Mouse (Mus musculus): ENCODE measurements around the gene Ntn3.

Gene Ntn3

DNA sequence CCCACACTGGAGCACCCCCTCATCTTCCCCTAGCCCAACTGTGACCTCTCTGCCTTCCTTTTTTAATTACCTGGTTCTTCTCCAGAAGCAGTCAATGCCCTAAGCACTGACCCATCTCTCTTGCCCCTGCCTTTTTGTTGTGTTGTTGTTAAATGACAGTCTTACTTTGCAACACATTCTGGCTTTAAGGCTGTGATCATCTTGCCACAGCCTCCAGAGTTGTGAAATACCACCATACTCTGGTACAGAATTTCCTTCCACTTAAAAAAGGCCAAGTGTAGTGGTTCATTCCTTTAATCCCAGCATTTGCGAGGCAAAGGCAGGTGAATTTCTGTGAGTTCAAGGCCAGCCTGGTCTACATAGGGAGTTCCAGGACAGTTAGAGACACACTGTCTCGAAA, 18.4 kb downstream of the Ntn3 start:
- DNase-seq (ENCODE audit: low spot score in 2 of 2): no peak

DNA sequence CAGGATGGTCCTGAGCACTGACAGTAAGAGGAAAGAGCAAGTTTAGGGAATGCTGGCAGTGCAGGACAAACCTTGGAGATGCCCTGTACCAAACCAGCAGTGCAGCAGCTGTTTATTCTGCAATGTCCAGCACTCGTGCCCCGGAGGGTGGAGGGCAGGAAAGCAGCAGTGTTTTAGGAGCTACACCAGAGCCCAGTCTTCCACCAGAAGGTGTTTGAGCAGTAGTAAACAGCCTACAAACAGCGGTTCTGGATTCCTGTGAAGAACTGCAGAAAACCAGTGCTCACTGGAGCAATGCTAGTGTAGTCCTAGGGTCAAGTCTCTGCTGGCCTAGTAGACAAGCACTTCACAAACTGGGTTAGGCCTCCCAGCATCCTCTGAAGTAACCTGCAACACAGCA, 35.1 kb downstream of the Ntn3 start:
- no peak for DNase-seq (ENCODE audit: low spot score in 2 of 2)

DNA sequence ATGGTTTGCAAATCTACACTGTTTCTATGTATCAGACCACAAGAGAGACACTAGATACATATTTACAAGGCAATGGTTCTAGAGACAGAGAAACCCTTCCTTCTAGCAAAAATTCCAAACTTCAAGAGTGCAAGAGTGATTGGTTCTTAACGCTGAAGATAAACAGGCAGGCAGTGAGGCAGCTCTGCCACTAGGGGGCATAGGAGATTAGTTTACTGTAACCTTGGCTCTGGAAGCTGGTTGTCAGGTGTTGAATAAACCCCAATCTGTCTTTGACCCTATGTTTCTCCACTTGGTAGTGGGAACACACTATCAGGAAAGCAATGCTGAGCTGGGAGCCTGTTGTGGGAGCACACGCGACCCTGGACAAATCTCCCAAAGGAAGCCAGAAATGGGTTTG, 35.9 kb downstream of the Ntn3 start:
- peak; percentile 46 to 82 for DNase-seq (ENCODE audit: low spot score in 2 of 2)

DNA sequence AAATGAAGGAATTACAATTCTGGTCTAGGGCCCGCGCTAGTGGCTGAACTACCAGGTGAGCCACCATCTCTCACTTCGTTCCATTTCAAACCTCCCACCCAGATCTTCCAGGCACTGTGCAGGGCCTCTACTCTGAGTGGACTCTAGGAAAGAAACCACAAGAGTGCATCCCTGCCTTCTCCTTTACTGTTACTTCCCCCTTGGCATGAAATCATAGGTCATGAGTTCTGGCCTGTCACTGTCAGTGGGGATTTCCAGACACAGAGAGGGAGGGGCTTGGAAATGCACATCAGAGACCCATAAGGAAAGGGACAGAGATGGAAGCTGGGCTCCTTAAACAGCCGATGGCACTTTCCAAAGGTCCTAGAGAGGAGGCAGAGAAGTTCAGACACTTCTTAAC, 37.6 kb downstream of the Ntn3 start:
- no peak for DNase-seq (ENCODE audit: low spot score in 2 of 2)

DNA sequence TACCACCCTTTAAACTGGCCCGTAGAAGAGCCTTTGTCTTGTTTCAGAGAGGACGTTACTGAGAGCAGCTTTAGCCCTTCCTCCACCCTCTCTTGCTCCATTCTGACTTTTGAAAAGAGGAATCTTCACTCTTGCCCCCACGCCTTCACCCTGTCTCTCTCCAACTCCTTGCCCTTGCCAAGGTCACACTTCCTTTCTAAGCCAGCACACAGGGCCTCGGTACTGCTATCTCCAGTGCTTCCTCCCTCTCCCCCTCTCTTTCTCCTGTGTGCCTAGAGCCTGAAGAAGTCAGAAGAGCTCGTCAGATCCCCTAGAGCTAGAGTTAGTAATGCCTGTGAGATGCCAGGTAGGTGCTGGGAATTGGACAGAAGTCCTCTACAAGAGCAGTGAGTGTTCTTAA, 38.6 kb downstream of the Ntn3 start:
- DNase-seq (ENCODE audit: low spot score in 2 of 2): no peak

DNA sequence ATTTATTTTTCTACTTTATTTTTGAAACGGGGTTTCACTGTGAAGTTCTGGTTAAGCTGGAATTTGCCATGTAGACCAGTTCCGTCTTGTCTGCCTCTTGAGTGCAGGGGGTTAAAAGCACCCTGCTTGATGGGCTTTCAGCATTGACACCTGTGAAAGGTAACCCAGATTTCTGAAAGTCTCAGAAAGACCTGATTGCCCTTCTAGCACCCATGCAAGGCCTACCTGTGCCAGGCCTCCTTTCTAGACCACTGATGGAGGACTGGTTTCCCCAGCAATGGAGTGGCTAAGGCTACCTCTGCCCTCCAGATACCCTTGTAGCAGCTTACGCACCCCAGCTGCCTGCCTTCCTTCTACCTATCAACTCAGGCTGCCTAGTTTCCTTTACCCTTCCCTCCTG, 39.2 kb downstream of the Ntn3 start:
- DNase-seq (ENCODE audit: low spot score in 2 of 2): no peak

DNA sequence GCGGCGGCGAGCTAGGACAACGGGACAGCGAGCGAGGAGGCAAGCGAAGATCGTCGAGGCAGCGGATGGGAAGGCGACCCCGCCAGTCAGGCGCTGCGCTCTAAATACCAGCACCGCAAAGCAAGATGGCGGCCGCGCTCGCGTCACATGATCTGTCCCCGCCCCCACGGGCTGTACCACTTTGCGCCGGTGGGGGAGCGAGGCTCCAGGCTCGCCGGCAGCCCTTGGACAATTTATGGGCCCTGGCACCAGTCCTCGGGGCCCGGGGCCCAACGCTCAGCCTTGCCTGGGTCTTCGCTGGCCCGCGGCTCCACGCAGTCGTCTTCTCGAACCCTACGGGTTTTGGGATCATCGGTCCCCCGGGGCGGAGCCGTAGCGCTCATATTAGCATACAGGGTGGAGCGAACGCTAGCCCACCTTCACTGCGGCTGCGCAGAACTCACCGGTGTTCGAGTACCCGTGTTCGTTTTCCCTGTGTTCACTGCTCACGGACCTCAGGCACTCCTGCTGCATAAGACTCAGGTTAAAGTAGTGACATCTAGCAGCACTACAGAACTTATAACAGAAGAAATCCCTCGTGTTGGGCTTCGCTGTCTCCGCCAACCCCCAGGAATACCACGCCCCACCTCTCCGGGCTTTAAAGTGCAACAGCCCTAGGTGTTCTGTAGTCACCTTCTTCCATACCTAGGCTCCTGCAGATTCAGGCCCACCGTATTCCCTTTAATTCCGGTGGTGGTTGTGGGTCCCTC, 39.8 kb downstream of the Ntn3 start, which contains the start of gene Atp6v0c:
Gene Atp6v0c (minus strand): TSS at position 386 of the 749 bp plus-strand sequence.
- peak; percentile 93 to 94 for DNase-seq (ENCODE audit: low spot score in 2 of 2)

DNA sequence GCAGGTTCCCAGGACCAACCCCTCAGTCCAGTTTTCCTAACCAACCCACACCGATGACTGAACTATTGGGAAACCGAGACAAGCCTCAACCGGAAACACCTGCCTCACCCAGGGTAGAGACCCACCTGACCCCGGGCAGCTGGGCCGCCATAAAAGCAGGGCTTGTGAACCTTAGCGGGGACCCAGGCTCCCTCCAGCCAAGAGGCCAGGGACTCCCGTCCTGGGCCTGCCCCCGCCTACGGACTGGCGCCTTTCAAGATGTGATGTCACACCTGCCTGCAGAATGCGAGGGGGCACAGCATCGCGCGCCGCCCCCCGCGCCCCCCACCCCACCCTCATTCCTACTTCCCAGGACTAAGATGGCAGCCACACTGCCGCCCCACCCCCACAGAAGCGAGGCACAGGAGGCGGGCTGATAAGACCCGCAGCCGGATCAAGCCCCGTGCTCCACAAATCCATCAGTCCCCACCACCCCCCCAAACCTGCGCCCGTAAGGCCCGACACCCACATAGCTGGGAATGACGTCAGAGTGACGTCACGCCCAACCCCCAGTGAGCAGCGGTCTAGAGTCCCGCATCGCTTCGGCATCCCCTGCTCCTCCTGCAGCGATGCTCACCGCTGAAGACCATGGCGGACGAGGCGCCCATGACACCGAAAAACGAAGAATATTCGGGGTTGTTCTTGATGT, 40.6 kb downstream of the Ntn3 start:
- peak; percentile 67 to 74 for DNase-seq (ENCODE audit: low spot score in 2 of 2)

DNA sequence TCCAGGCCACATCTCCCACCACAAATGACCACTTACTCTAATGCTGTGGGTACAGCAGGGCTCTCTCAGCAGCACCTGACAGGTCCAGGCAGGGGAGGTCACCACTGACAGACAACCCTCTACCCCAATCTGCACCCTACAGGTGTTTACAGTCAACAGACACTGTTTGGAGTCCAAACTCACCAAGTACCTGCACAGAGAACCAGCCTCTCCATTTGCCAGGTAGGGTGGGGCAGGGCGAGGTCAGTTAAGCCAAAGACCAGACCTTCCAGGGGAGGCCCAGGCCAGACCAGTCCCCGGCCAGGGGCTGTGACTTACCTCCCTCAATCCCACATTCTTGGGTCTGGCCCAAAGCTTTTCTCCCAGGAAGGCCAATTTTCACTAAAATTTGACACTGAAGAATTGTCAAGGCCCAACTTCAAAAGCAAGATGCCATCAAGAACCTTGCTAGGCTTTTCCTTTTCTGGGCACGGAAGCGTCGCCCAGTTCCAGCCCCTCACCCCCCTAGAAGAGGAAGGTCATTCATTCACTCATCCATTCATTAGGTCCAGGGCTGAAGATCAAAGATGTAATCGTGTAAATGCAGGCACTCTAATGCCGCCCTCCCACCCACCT, 41.3 kb downstream of the Ntn3 start:
- no peak for DNase-seq (ENCODE audit: low spot score in 2 of 2)

DNA sequence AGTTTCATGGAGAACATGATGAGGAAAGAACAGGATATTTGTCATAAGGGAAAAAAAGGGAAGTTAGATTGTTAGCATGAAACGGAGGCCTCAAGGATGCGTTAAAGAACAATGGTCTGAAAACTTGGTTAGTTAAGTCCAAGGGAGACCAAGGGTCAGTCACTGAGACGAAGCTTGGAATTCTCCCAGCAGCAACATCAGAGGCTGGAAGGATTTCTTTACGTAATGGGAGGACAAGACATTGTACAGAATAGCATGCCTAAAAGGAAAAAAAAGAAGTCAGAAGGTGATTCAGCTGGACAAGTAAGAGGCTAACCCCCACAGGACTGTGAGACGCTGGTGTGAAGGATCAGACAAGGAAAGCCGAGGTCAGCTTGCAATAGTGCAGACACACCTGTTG, 42.2 kb downstream of the Ntn3 start:
- DNase-seq (ENCODE audit: low spot score in 2 of 2): no peak

DNA sequence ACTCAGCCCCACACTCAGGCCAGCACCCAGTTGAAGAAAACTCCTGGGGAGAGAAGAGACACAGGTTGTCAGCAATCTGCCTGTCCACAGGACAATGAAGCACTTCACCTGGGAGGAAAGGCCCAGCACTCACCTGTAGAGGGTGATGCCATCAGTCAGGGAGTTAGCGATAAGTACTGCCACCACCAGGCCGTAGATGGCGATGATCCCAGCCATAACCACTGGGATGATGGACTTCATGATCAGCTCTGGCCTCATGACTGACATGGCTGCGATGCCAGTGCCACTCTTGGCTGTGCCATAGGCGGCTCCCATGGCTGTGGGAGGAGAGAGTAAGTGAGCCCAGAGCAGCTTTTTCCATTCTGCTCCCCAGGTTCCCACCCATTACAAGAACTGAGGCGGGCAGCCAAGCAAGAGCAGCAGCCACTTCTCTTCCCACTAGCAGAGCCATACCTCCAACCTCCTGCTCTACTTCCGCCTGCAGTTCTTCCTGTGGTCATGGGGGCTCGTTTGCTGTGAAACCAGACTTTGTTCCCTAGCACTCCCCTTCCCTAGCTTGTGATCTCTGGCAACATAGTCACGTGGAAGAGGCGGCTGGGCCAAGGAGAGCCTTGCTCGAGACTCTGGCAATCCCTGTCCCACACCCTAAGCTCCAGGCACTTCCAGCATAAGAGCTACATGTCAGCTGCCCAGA, 44.6 kb downstream of the Ntn3 start:
- no peak for DNase-seq (ENCODE audit: low spot score in 2 of 2)

DNA sequence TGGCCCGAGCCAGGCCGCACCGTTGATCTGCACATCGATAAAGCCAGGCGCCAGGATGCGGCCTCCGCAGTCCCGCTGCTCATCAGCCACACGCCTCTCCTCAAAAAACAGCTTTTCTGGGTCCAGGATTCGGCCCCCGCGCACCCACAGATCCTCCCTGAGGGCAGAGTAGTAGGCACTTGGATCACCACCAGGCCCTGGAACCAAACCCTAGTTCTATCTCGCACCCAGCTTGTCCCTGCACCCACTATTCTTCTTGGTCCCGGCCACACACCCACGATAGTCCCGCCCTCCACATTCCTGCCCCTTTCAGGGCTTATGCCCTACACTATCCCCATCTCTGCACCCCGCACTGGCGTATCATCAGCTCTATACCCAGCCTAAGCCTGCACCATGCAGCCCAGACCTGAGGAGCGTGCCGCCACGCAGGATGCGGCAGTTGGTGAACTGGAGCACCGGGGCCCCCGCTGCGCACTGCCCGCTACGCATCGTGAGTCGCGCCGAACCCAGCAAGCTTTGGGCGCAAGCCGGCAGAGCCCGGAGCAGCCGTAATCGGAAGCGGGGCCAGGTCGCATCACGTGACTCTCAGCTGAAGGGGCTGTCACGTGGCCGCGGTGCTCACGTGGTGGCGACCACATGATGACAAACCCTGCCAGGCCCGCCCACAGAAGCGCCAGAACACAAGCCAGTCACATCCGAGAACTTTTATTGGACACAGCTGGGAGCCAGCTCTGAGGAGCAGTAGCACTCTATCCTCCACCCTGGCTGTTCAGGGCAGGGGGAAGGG, 46.0 kb downstream of the Ntn3 start, which contains the start of gene Amdhd2:
Gene Amdhd2 (minus strand): TSS at position 591 of the 787 bp plus-strand sequence.
- peak; percentile 90 to 92 for DNase-seq (ENCODE audit: low spot score in 2 of 2)

DNA sequence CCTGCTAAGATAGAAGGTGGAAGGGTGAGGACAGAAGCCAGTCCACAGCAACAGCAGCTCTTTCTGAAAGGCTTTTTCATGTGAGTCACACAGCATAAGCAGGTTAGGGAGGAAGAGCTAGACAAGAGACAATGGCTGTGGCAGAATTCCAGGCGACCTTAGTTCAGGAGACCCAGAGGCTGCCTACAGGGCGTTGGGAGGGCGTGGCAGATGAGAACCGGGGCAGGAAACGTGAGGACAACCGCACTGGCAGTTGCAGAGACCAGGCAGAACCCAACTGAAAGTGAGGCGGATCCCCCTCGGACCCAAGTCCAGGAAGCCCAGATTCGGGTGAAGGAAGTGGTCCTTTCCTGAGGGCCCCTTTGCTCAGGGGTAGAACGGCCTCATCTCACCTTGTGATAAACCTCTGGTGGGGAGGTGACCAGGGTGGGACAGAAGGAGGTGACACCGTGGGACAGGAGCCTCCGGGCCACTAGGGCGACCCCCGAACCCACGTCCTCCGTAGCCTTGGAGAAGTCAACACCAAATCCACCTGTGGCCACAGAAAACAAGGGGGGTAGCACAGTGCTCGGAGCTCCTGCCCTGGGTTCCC, 46.7 kb downstream of the Ntn3 start:
- DNase-seq (ENCODE audit: low spot score in 2 of 2): no peak

DNA sequence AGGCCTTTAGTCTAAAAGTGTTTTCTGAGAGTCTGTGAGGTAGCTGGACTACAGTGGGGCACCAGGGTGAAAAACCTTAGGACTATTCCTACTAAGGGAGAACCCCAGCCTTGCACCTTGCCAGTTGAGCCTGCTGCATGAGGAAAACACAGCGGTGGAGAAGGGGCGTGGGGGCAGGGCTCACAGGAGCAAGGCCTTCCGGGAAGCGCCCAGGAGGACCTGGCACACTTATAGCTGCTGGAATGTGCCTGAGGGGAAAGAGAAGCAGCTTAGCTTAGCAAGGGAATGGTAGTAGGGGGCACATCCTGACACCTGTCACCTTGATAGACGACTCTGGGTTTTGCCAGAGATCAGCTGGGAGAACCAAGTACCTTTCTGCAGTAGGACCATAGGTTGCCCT, 47.9 kb downstream of the Ntn3 start:
- DNase-seq (ENCODE audit: low spot score in 2 of 2): no peak

DNA sequence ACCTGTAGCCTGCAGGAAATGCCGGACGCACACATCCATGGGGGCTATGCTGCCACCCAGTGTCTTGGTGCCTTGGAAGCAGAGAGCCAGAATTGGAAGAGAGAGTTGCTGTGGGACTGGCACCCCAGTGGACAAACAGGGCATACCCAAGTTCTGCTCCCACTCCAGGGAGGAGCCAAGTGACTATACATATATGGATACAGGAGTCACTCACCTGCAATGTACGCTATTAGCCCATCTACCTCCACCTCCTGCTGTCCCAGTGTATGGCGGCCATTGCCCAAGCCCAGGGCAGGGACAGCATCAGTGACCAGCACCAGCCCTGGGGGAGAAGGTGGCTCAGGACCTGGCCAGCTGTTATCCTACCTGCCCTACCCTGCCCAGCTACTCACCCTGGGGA, 51.8 kb downstream of the Ntn3 start:
- DNase-seq (ENCODE audit: low spot score in 2 of 2): no peak

DNA sequence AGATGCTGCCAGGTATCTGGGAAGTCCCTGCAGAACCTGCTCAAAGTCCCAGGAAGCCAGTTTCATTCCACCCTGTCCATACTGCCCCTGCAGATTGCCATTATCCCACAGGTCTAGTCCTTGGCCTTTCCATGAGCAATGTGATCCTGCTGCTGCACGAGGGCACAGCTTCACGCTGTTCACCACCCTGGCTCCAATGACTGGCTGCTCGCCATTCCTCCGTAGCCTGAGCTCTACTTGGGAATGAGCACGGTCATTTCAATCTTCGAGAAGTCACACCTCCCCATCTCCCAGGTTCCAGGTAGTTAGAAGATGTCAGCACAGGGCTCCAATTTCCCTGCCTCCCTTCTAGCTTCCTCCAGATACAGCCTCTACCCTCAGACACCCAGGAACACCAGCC, 52.2 kb downstream of the Ntn3 start:
- DNase-seq (ENCODE audit: low spot score in 2 of 2): no peak

DNA sequence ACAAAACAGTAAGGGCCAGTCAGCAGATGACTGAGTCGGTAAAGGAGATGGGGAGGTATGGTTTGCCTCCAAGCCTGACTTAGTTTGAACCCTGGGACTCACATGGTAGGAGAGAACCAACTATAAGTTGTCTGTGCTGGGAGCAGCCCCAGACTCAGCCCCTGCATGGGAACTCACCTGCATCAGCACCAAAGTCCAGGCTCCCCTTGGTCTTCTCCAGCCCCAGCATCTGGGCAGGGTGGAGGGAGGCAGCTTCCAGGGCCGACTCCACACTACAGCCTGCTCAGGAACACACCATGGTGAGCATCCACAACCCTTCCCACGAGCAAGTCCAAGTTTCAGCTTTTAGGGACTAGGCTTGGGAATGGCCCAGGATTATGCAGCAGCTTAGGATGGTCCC, 52.9 kb downstream of the Ntn3 start:
- DNase-seq (ENCODE audit: low spot score in 2 of 2): no peak

DNA sequence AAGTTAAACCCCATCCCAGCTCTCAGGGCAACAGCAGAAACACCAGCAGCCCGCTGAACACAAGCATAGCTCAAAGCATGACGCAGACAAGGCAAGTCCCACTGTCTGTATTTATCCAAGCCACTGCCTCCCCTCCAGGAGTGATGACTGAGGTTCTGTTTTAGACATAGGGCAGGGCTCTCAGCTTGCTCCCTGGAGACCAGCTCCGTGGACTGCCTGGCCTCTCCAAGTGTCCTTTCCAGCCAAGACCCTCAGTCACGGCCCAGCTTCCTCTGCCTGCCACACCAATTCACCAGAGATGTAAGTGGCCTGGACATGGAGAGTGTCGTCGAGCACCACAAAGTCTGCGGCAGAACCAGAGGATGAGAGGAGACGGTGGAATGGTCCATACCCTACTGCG, 53.6 kb downstream of the Ntn3 start:
- no peak for DNase-seq (ENCODE audit: low spot score in 2 of 2)

DNA sequence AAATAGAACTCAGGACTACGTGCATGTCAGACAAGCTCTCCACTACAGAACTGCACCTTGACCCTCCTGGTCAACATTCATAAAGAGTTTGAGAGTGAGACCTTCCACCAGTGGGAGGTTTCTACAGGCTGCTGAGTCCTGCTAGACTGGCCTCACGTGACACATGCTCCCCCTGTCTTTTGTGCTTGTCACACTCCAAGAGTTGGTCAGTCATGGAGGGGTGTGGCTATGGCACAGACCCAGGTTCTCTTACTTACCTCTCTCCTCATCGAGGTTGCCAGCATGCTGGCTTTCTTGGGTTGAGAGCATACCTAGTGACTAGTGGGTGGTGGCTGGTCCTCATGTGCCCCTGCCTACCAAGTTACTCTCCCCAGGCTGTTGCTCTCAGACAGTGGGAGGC, 54.9 kb downstream of the Ntn3 start:
- no peak for DNase-seq (ENCODE audit: low spot score in 2 of 2)

All from thymus, postnatal 10 days (tissue).